8 mouse cellular contexts compared by ENCODE assay signal in genomic region chr1:195018089-195018999, GRCm38 (mm10).
A peak's percentile ranks its signal among the peaks of the same experiment; 100 is the strongest.
DNase-seq lines count a peak whose midpoint lies in the region; ATAC-seq lines count a peak whose summit lies in the region.

No protein-coding gene starts in this region.

- no peaks in the 10 kb centered on the region for H3K9me3 ChIP-seq in embryonic facial prominence, embryonic 14.5 days (ENCODE audit: control insufficient read depth, low read length)
- no peaks in the 10 kb centered on the region for H3K9me3 ChIP-seq in embryonic facial prominence, embryonic 10.5 days
- H3K9me3 ChIP-seq in forebrain, embryonic 13.5 days (replicated peaks) = no peaks in the 10 kb centered on the region
- H3K9me3 ChIP-seq in midbrain, embryonic 15.5 days = no peaks in the 10 kb centered on the region

- no peaks in the 10 kb centered on the region for H3K4me1 ChIP-seq in embryonic facial prominence, embryonic 14.5 days (ENCODE audit: control insufficient read depth, insufficient read depth, low read length)
- H3K4me1 ChIP-seq in embryonic facial prominence, embryonic 10.5 days = peaks cover 4% of the 10 kb centered on the region; the same call in 1 of the 2 replicates
- peaks cover 3% of the 10 kb centered on the region; the same call in 1 of the 2 replicates for H3K4me1 ChIP-seq in forebrain, embryonic 13.5 days
- H3K4me1 ChIP-seq in midbrain, embryonic 15.5 days = peaks cover 14% of the 10 kb centered on the region

- no peak for ATAC-seq in embryonic facial prominence, embryonic 14.5 days (ENCODE audit: low read depth)
- peak; percentile 56; the same call in 1 of the 2 replicates for ATAC-seq in forebrain, embryonic 13.5 days
- peak; percentile 72 for ATAC-seq in midbrain, embryonic 15.5 days (replicated peaks)

- 78% methylated on average over 9 of the region's 9 CpGs for WGBS in embryonic facial prominence, embryonic 14.5 days
- WGBS in embryonic facial prominence, embryonic 10.5 days = 82% methylated on average over 9 of the region's 9 CpGs
- WGBS in forebrain, embryonic 13.5 days = 82% methylated on average over 9 of the region's 9 CpGs
- 82% methylated on average over 9 of the region's 9 CpGs for WGBS in midbrain, embryonic 15.5 days

- no peaks in the 10 kb centered on the region for H3K36me3 ChIP-seq in embryonic facial prominence, embryonic 14.5 days (ENCODE audit: control insufficient read depth, insufficient read depth, low read length)
- H3K36me3 ChIP-seq in embryonic facial prominence, embryonic 10.5 days (replicated peaks) = no peaks in the 10 kb centered on the region
- H3K36me3 ChIP-seq in forebrain, embryonic 13.5 days (ENCODE audit: poor library complexity, severe bottlenecking) = no peaks in the 10 kb centered on the region
- H3K36me3 ChIP-seq in midbrain, embryonic 15.5 days (replicated peaks) = no peaks in the 10 kb centered on the region

- no peak overlapping the region for H3K27ac ChIP-seq in embryonic facial prominence, embryonic 14.5 days (replicated peaks; ENCODE audit: low read depth, low read length)
- no peak overlapping the region for H3K27ac ChIP-seq in embryonic facial prominence, embryonic 10.5 days (replicated peaks)
- H3K27ac ChIP-seq in forebrain, embryonic 13.5 days = no peak overlapping the region
- no peak overlapping the region for H3K27ac ChIP-seq in midbrain, embryonic 15.5 days

- DNase-seq in embryonic facial prominence, embryonic 14.5 days (ENCODE audit: low spot score) = peak; percentile 9
- DNase-seq in embryonic facial prominence, embryonic 10.5 days (ENCODE audit: low spot score) = no peak
- peak; percentile 74 for DNase-seq in adrenal gland, adult 18-20 months (ENCODE audit: low spot score in 2 of 2)
- DNase-seq in kidney, adult 11 months = peak; percentile 96
- peak; percentile 93 to 98 for DNase-seq in left cerebral cortex, adult 9 months (ENCODE audit: low spot score in 2 of 2)
- no peak for DNase-seq in Muller cell, postnatal 12 days (ENCODE audit: inconsistent ontology term)

- no peaks in the 10 kb centered on the region for H3K27me3 ChIP-seq in embryonic facial prominence, embryonic 14.5 days (replicated peaks; ENCODE audit: control insufficient read depth, insufficient read depth, low read length)
- H3K27me3 ChIP-seq in embryonic facial prominence, embryonic 10.5 days (replicated peaks; ENCODE audit: low read depth, poor library complexity, severe bottlenecking) = no peaks in the 10 kb centered on the region
- H3K27me3 ChIP-seq in forebrain, embryonic 13.5 days = no peaks in the 10 kb centered on the region
- H3K27me3 ChIP-seq in midbrain, embryonic 15.5 days (replicated peaks) = no peaks in the 10 kb centered on the region

- no peak overlapping the region for H3K9ac ChIP-seq in embryonic facial prominence, embryonic 14.5 days (ENCODE audit: low read depth, low read length)
- H3K9ac ChIP-seq in forebrain, embryonic 13.5 days = no peak overlapping the region
- no peak overlapping the region for H3K9ac ChIP-seq in midbrain, embryonic 15.5 days

- H3K4me3 ChIP-seq in embryonic facial prominence, embryonic 14.5 days (ENCODE audit: low read depth, low read length) = no peak overlapping the region
- H3K4me3 ChIP-seq in embryonic facial prominence, embryonic 10.5 days = no peak overlapping the region
- no peak overlapping the region for H3K4me3 ChIP-seq in forebrain, embryonic 13.5 days
- no peak overlapping the region for H3K4me3 ChIP-seq in midbrain, embryonic 15.5 days

- no peak overlapping the region for H3K4me2 ChIP-seq in embryonic facial prominence, embryonic 14.5 days (ENCODE audit: low read depth, low read length)
- no peak overlapping the region for H3K4me2 ChIP-seq in forebrain, embryonic 13.5 days
- no peak overlapping the region for H3K4me2 ChIP-seq in midbrain, embryonic 15.5 days

Comparison
In these comparisons a context has a peak if more than half of its experiments do, and no peak if none do; other contexts are left out.
1. DNase-seq: peak in embryonic facial prominence, embryonic 14.5 days (single experiment), adrenal gland, adult 18-20 months (2 of 2), kidney, adult 11 months (single experiment) and left cerebral cortex, adult 9 months (2 of 2); none in embryonic facial prominence, embryonic 10.5 days (single experiment) and Muller cell, postnatal 12 days (single experiment).